Mouse (Mus musculus): Measurements from ENCODE around the gene Slc25a41. TPM values are rescaled to one million over a fixed set of nuclear protein-coding genes. Genes with fewer than 3 reads are reported as not detected.

Gene Slc25a41
- polyA plus RNA-seq, 1 experiment = 0.38 TPM

GRCm38 (mm10) chr17:56999414-56999813 lies 42.0 kb downstream of the Slc25a41 start:
- WGBS = 96% methylated on average over 9 of the region's 9 CpGs
- peaks cover 21% of the 10 kb centered on the region for H3K36me3 ChIP-seq (ENCODE audit: control insufficient read depth, insufficient read depth, low read length)

GRCm38 (mm10) chr17:56997029-56997667 lies 44.3 kb downstream of the Slc25a41 start, which contains the start of gene Alkbh7:
Alkbh7 (plus strand) TSS chr17:56997339.
- Histone ChIP-seq H3K4me3 (ENCODE audit: control insufficient read depth, insufficient read depth, low read length) (peak within 1 kb of the TSS; percentile 62), H3K36me3 (ENCODE audit: control insufficient read depth, insufficient read depth, low read length) (peaks cover 15% of the 10 kb centered on the region; the same call in 1 of the 2 replicates), H3K4me1 (replicated peaks; ENCODE audit: control insufficient read depth, insufficient read depth, low read length) (peaks cover 5% of the 10 kb centered on the region), H3K27me3 (ENCODE audit: control insufficient read depth, insufficient read depth, low read length) (no peaks in the 10 kb centered on the region), H3K27ac (ENCODE audit: control insufficient read depth, insufficient read depth, low read length) (no peak within 1 kb of the TSS)
- peak; percentile 94 for DNase-seq
- TF ChIP-seq CTCF (IDR thresholded peaks at IDR 0.05; ENCODE audit: borderline replicate concordance, control insufficient read depth, extremely low read depth, insufficient read depth, low read length, poor library complexity) = 0 out of 2 replicates have a peak, but pooled peaks have one; percentile 48
- TF ChIP-seq POLR2A (IDR thresholded peaks at IDR 0.05; ENCODE audit: control insufficient read depth, extremely low read depth, insufficient read depth, low read length, poor library complexity) = no peak
- under 1% methylated on average over 38 of the region's 38 CpGs for WGBS

More at GRCm38 (mm10) chr17:56999414-56999813, 42.0 kb downstream of the Slc25a41 start:
- no peak for TF ChIP-seq POLR2A (IDR thresholded peaks at IDR 0.05; ENCODE audit: control insufficient read depth, extremely low read depth, insufficient read depth, low read length, poor library complexity)
- no peak for TF ChIP-seq CTCF (IDR thresholded peaks at IDR 0.05; ENCODE audit: borderline replicate concordance, control insufficient read depth, extremely low read depth, insufficient read depth, low read length, poor library complexity)
- Histone ChIP-seq H3K27me3 (ENCODE audit: control insufficient read depth, insufficient read depth, low read length) (no peaks in the 10 kb centered on the region), H3K27ac (ENCODE audit: control insufficient read depth, insufficient read depth, low read length) (no peak overlapping the region), H3K4me1 (replicated peaks; ENCODE audit: control insufficient read depth, insufficient read depth, low read length) (peaks cover 5% of the 10 kb centered on the region), H3K4me3 (ENCODE audit: control insufficient read depth, insufficient read depth, low read length) (no peak overlapping the region)
- no peak for DNase-seq

- 76% methylated on average over 2 of the region's 2 CpGs for WGBS
- H3K4me1 ChIP-seq (replicated peaks; ENCODE audit: control insufficient read depth, insufficient read depth, low read length) = peaks cover 5% of the 10 kb centered on the region
- H3K4me3 ChIP-seq (ENCODE audit: control insufficient read depth, insufficient read depth, low read length) = no peak overlapping the region
- no peaks in the 10 kb centered on the region for H3K27me3 ChIP-seq (ENCODE audit: control insufficient read depth, insufficient read depth, low read length)
- no peak overlapping the region for H3K27ac ChIP-seq (ENCODE audit: control insufficient read depth, insufficient read depth, low read length)
- peaks cover 15% of the 10 kb centered on the region; the same call in 1 of the 2 replicates for H3K36me3 ChIP-seq (ENCODE audit: control insufficient read depth, insufficient read depth, low read length)
- no peak for DNase-seq
- TF ChIP-seq POLR2A (IDR thresholded peaks at IDR 0.05; ENCODE audit: control insufficient read depth, extremely low read depth, insufficient read depth, low read length, poor library complexity) = no peak
- TF ChIP-seq CTCF (IDR thresholded peaks at IDR 0.05; ENCODE audit: borderline replicate concordance, control insufficient read depth, extremely low read depth, insufficient read depth, low read length, poor library complexity) = no peak
Observed at GRCm38 (mm10) chr17:56996506-56996905, 44.9 kb downstream of the Slc25a41 start.

GRCm38 (mm10) chr17:56995046-56995445 lies 46.4 kb downstream of the Slc25a41 start:
- H3K27me3 ChIP-seq (ENCODE audit: control insufficient read depth, insufficient read depth, low read length) = no peaks in the 10 kb centered on the region
- peaks cover 10% of the 10 kb centered on the region for H3K4me1 ChIP-seq (replicated peaks; ENCODE audit: control insufficient read depth, insufficient read depth, low read length)
- 93% methylated on average over 8 of the region's 8 CpGs for WGBS
- no peak overlapping the region for H3K4me3 ChIP-seq (ENCODE audit: control insufficient read depth, insufficient read depth, low read length)
- DNase-seq = no peak
- peaks cover 15% of the 10 kb centered on the region; the same call in 1 of the 2 replicates for H3K36me3 ChIP-seq (ENCODE audit: control insufficient read depth, insufficient read depth, low read length)
- H3K27ac ChIP-seq (ENCODE audit: control insufficient read depth, insufficient read depth, low read length) = no peak overlapping the region
- no peak for TF ChIP-seq POLR2A (IDR thresholded peaks at IDR 0.05; ENCODE audit: control insufficient read depth, extremely low read depth, insufficient read depth, low read length, poor library complexity)
- no peak for TF ChIP-seq CTCF (IDR thresholded peaks at IDR 0.05; ENCODE audit: borderline replicate concordance, control insufficient read depth, extremely low read depth, insufficient read depth, low read length, poor library complexity)

- no peak for DNase-seq
- TF ChIP-seq POLR2A (IDR thresholded peaks at IDR 0.05; ENCODE audit: control insufficient read depth, extremely low read depth, insufficient read depth, low read length, poor library complexity) = no peak
- no peak for TF ChIP-seq CTCF (IDR thresholded peaks at IDR 0.05; ENCODE audit: borderline replicate concordance, control insufficient read depth, extremely low read depth, insufficient read depth, low read length, poor library complexity)
- H3K27ac ChIP-seq (ENCODE audit: control insufficient read depth, insufficient read depth, low read length) = no peak overlapping the region
- H3K4me1 ChIP-seq (replicated peaks; ENCODE audit: control insufficient read depth, insufficient read depth, low read length) = peaks cover 5% of the 10 kb centered on the region
- WGBS = 77% methylated on average over 2 of the region's 2 CpGs
- H3K4me3 ChIP-seq (ENCODE audit: control insufficient read depth, insufficient read depth, low read length) = peak overlapping the region; percentile 13
- H3K27me3 ChIP-seq (ENCODE audit: control insufficient read depth, insufficient read depth, low read length) = no peaks in the 10 kb centered on the region
- H3K36me3 ChIP-seq (ENCODE audit: control insufficient read depth, insufficient read depth, low read length) = peaks cover 12% of the 10 kb centered on the region; the same call in 1 of the 2 replicates
Observed at GRCm38 (mm10) chr17:56990966-56991365, 50.5 kb downstream of the Slc25a41 start.

- Histone ChIP-seq H3K4me1 (replicated peaks; ENCODE audit: control insufficient read depth, insufficient read depth, low read length) (peaks cover 5% of the 10 kb centered on the region), H3K27ac (ENCODE audit: control insufficient read depth, insufficient read depth, low read length) (peak within 1 kb of the TSS; percentile 51), H3K27me3 (ENCODE audit: control insufficient read depth, insufficient read depth, low read length) (no peaks in the 10 kb centered on the region), H3K4me3 (ENCODE audit: control insufficient read depth, insufficient read depth, low read length) (peak within 1 kb of the TSS; percentile 81), H3K36me3 (ENCODE audit: control insufficient read depth, insufficient read depth, low read length) (peaks cover 9% of the 10 kb centered on the region; the same call in 1 of the 2 replicates)
- under 1% methylated on average over 52 of the region's 52 CpGs for WGBS
- TF ChIP-seq POLR2A (IDR thresholded peaks at IDR 0.05; ENCODE audit: control insufficient read depth, extremely low read depth, insufficient read depth, low read length, poor library complexity) (peak; percentile 70; the same call in 1 of the 2 replicates), CTCF (IDR thresholded peaks at IDR 0.05; ENCODE audit: borderline replicate concordance, control insufficient read depth, extremely low read depth, insufficient read depth, low read length, poor library complexity) (0 out of 2 replicates have a peak, but pooled peaks have one; percentile 8)
- peak; percentile 97 for DNase-seq
Observed at GRCm38 (mm10) chr17:56990115-56990746, 51.2 kb downstream of the Slc25a41 start, which contains the start of gene Clpp. Clpp (plus strand) TSS chr17:56990305.

Data from thymus, adult 2 months (tissue).